Mouse (Mus musculus): Measurements from ENCODE around the gene Arnt2. TPM values are rescaled to one million over a fixed set of nuclear protein-coding genes. Genes with fewer than 3 reads are reported as not detected.

Arnt2 gene
- polyA plus RNA-seq, 1 experiment from 2014 or later: 2.3 TPM

DNA sequence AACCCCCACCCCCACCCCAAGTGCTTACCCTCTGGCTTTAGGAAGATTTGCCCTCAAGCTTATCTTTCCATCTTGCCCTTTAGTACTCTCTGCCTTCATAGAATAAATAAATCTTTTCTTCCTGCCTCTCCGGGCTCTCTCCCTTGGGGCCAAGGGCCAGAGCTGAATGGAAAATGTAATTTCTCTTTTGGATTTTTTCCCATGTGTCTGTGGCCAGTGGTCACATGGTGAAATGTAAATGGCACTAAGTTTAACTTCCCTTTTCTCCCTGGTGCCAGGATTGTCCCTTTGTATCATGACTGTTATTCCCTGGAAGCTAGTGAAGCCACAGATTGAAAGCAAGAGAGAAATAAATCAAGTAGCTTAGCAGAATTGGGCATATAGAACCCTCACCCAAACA is 153.7 kb downstream of the Arnt2 start:
- Histone ChIP-seq H3K4me1 (ENCODE audit: control insufficient read depth in 2 of 2, insufficient read depth in 2 of 2, low read length in 2 of 2) (no peaks in the 10 kb centered on the region; a peak in 1 of 4 replicates), H3K4me2 (ENCODE audit: low read length) (no peak overlapping the region), H3K9me3 (ENCODE audit: control insufficient read depth, low read length) (no peaks in the 10 kb centered on the region), H3K36me3 (ENCODE audit: control insufficient read depth, insufficient read depth, low read length) (no peaks in the 10 kb centered on the region), H3K27me3 (ENCODE audit: control insufficient read depth, insufficient read depth, low read length) (no peaks in the 10 kb centered on the region), H3K27ac (replicated peaks in 1 of 2; ENCODE audit: control insufficient read depth in 1 of 2, insufficient read depth in 1 of 2, low read depth in 2 of 2, low read length in 2 of 2) (no peak overlapping the region), H3K4me3 (ENCODE audit: control insufficient read depth in 1 of 2, insufficient read depth in 1 of 2, low read depth in 1 of 2, low read length in 2 of 2) (no peak overlapping the region), H3K9ac (ENCODE audit: low read length) (no peak overlapping the region)
- 62% methylated on average over 1 of the region's 1 CpGs for WGBS
- ATAC-seq (ENCODE audit: insufficient number of reproducible peaks, insufficient read depth, low FRiP score, low read depth): no peak

DNA sequence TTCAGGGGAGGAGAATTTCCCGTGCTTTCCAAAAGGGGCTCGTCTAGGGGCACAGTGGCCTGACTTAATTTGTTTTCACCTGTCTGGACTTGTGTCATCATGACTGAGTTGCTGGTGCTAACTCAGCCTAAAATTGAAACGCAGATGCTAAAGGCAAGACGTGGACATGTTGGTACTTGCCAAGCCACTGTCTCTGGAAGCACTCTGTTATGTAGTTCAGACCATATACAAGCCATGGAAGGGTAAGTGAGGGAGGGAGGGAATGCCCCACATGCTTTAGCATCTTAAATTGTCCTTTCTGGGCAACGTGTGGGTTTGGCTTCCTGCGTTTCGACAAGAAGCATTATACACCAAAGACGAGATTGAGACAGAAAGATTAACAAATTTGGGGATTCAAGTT is 155.1 kb downstream of the Arnt2 start:
- no peaks in the 10 kb centered on the region for H3K27me3 ChIP-seq (ENCODE audit: control insufficient read depth, insufficient read depth, low read length)
- H3K36me3 ChIP-seq (ENCODE audit: control insufficient read depth, insufficient read depth, low read length): no peaks in the 10 kb centered on the region
- WGBS: 53% methylated on average over 8 of the region's 8 CpGs
- no peak overlapping the region for H3K4me2 ChIP-seq (ENCODE audit: low read length)
- no peak for ATAC-seq (ENCODE audit: insufficient number of reproducible peaks, insufficient read depth, low FRiP score, low read depth)
- H3K27ac ChIP-seq (replicated peaks in 1 of 2; ENCODE audit: control insufficient read depth in 1 of 2, insufficient read depth in 1 of 2, low read depth in 2 of 2, low read length in 2 of 2): no peak overlapping the region
- no peaks in the 10 kb centered on the region for H3K9me3 ChIP-seq (ENCODE audit: control insufficient read depth, low read length)
- H3K4me1 ChIP-seq (ENCODE audit: control insufficient read depth in 2 of 2, insufficient read depth in 2 of 2, low read length in 2 of 2): no peaks in the 10 kb centered on the region; a peak in 1 of 4 replicates
- H3K4me3 ChIP-seq (ENCODE audit: control insufficient read depth in 1 of 2, insufficient read depth in 1 of 2, low read depth in 1 of 2, low read length in 2 of 2): no peak overlapping the region
- H3K9ac ChIP-seq (ENCODE audit: low read length): no peak overlapping the region

DNA sequence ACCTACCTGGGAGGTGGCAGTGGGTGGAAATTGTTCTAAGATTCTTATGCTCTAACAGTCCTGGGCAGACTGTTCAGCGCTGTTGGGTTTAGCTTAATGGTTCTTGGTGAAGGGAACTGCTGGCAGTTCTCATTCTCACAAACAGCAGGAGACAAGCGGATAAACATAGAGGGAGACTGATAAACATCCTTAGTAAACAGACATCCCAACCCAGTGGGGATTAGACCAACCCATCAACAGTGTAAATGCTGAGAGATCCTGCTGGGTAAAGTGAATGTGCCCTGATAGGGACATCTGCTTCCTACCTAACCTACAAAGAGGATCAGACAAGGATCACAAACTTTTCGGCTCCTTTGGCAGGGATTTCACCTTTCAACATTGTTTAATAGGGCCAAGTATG is 155.7 kb downstream of the Arnt2 start:
- Histone ChIP-seq H3K36me3 (ENCODE audit: control insufficient read depth, insufficient read depth, low read length) (no peaks in the 10 kb centered on the region), H3K9ac (ENCODE audit: low read length) (no peak overlapping the region), H3K4me3 (ENCODE audit: control insufficient read depth in 1 of 2, insufficient read depth in 1 of 2, low read depth in 1 of 2, low read length in 2 of 2) (no peak overlapping the region), H3K27ac (replicated peaks in 1 of 2; ENCODE audit: control insufficient read depth in 1 of 2, insufficient read depth in 1 of 2, low read depth in 2 of 2, low read length in 2 of 2) (no peak overlapping the region), H3K27me3 (ENCODE audit: control insufficient read depth, insufficient read depth, low read length) (no peaks in the 10 kb centered on the region), H3K4me2 (ENCODE audit: low read length) (no peak overlapping the region), H3K9me3 (ENCODE audit: control insufficient read depth, low read length) (no peaks in the 10 kb centered on the region), H3K4me1 (ENCODE audit: control insufficient read depth in 2 of 2, insufficient read depth in 2 of 2, low read length in 2 of 2) (no peaks in the 10 kb centered on the region)
- WGBS: 30% methylated on average over 3 of the region's 3 CpGs
- ATAC-seq (ENCODE audit: insufficient number of reproducible peaks, insufficient read depth, low FRiP score, low read depth): no peak

DNA sequence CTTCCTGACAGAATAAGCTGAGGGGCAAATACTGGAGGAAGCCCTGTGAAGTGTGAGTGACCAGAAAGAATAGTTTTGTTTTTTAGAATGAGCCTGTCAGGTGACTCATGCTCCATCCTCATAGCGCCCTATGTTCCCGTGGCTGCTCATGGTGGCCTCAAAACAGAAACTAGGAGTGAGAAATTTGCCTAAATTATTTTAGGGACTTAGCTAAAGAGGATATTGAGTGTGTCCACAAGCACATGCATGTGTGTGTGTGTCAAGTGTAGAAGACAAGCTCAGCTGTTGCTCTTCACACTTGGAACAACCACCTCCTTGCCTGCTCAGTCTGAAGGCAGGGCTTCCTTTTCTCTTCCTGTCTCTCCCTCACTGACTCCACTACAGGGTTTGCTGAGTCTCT is 158.3 kb downstream of the Arnt2 start:
- Histone ChIP-seq H3K4me2 (ENCODE audit: low read length) (no peak overlapping the region), H3K4me3 (ENCODE audit: control insufficient read depth in 1 of 2, insufficient read depth in 1 of 2, low read depth in 1 of 2, low read length in 2 of 2) (no peak overlapping the region), H3K9ac (ENCODE audit: low read length) (no peak overlapping the region), H3K36me3 (ENCODE audit: control insufficient read depth, insufficient read depth, low read length) (no peaks in the 10 kb centered on the region), H3K27me3 (ENCODE audit: control insufficient read depth, insufficient read depth, low read length) (no peaks in the 10 kb centered on the region), H3K27ac (replicated peaks in 1 of 2; ENCODE audit: control insufficient read depth in 1 of 2, insufficient read depth in 1 of 2, low read depth in 2 of 2, low read length in 2 of 2) (no peak overlapping the region), H3K9me3 (ENCODE audit: control insufficient read depth, low read length) (no peaks in the 10 kb centered on the region), H3K4me1 (ENCODE audit: control insufficient read depth in 2 of 2, insufficient read depth in 2 of 2, low read length in 2 of 2) (peaks cover 3 to 5% of the 10 kb centered on the region in 2 experiments; a peak in 1 of 4 replicates)
- 88% methylated on average over 2 of the region's 2 CpGs for WGBS
- ATAC-seq (ENCODE audit: insufficient number of reproducible peaks, insufficient read depth, low FRiP score, low read depth): no peak

DNA sequence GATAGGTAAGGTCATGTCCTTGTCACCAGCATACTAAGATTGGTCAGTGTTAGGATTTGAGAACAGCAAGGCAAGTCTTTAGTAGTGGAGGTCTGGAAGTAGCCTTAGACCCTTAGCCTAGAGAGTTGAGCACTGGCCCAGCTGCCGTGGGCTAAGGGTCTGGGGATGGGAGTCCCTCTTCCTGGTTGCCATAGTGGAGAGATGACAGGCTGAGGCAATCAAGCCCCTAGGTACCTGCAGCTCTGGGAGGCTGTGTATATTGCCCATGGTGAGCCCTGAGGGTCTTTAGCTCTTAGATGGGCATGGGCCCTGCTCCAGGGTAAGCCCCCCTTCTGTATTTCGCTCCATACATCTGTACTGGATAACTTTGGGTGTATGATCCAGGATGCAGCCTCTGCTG is 159.2 kb downstream of the Arnt2 start:
- Histone ChIP-seq H3K27me3 (ENCODE audit: control insufficient read depth, insufficient read depth, low read length) (no peaks in the 10 kb centered on the region), H3K4me2 (ENCODE audit: low read length) (no peak overlapping the region), H3K9me3 (ENCODE audit: control insufficient read depth, low read length) (no peaks in the 10 kb centered on the region), H3K27ac (replicated peaks in 1 of 2; ENCODE audit: control insufficient read depth in 1 of 2, insufficient read depth in 1 of 2, low read depth in 2 of 2, low read length in 2 of 2) (no peak overlapping the region), H3K4me1 (ENCODE audit: control insufficient read depth in 2 of 2, insufficient read depth in 2 of 2, low read length in 2 of 2) (peaks cover 3 to 5% of the 10 kb centered on the region in 2 experiments; a peak in 1 of 4 replicates), H3K36me3 (ENCODE audit: control insufficient read depth, insufficient read depth, low read length) (no peaks in the 10 kb centered on the region), H3K9ac (ENCODE audit: low read length) (no peak overlapping the region), H3K4me3 (ENCODE audit: control insufficient read depth in 1 of 2, insufficient read depth in 1 of 2, low read depth in 1 of 2, low read length in 2 of 2) (no peak overlapping the region)
- no peak for ATAC-seq (ENCODE audit: insufficient number of reproducible peaks, insufficient read depth, low FRiP score, low read depth)
- 83% methylated on average over 2 of the region's 2 CpGs for WGBS

DNA sequence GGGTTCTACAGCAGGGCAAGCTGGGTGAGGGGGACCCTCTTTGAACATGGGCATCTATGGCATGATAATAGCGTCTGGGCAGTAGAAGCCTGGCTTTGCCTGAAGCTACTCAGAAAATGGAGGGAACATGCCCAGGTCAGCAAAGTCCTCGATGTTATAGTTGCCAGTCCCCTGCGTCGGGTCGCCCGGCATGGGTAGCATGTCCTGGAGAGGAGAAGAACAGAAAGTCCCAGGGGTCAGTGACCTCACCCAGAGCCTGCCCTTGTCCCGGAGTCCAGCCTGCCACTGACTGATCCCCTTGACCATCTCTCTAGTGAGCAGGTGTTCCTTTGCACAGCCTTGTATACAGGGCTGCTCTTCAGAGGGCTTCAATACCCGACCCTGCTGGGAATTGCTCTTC is 160.0 kb downstream of the Arnt2 start:
- no peak for ATAC-seq (ENCODE audit: insufficient number of reproducible peaks, insufficient read depth, low FRiP score, low read depth)
- no peak overlapping the region for H3K9ac ChIP-seq (ENCODE audit: low read length)
- H3K27me3 ChIP-seq (ENCODE audit: control insufficient read depth, insufficient read depth, low read length): no peaks in the 10 kb centered on the region
- no peaks in the 10 kb centered on the region for H3K36me3 ChIP-seq (ENCODE audit: control insufficient read depth, insufficient read depth, low read length)
- H3K4me1 ChIP-seq (ENCODE audit: control insufficient read depth in 2 of 2, insufficient read depth in 2 of 2, low read length in 2 of 2): peaks cover 3 to 5% of the 10 kb centered on the region in 2 experiments; a peak in 1 of 4 replicates
- no peak overlapping the region for H3K4me2 ChIP-seq (ENCODE audit: low read length)
- H3K4me3 ChIP-seq (ENCODE audit: control insufficient read depth in 1 of 2, insufficient read depth in 1 of 2, low read depth in 1 of 2, low read length in 2 of 2): no peak overlapping the region
- H3K27ac ChIP-seq (replicated peaks in 1 of 2; ENCODE audit: control insufficient read depth in 1 of 2, insufficient read depth in 1 of 2, low read depth in 2 of 2, low read length in 2 of 2): no peak overlapping the region
- WGBS: 86% methylated on average over 8 of the region's 8 CpGs
- no peaks in the 10 kb centered on the region for H3K9me3 ChIP-seq (ENCODE audit: control insufficient read depth, low read length)

DNA sequence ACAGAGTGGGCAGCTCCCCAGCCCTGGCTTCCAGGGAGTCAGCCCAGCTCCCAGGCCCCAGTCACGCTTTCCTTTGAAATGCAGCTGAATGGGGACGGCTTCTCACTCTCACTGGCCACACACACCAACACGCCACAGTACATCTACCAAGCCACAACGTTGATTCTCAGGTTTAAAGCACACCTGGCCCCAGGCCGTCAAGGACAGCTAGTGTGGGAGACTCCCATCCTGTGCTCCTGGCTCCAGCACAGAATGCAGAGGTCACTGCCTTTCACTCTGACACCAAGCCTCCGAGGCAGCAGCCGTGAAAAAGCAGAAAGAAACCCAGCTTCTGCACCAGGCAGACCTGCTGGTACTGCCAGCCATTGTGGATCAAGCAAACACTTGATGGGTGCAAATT is 160.6 kb downstream of the Arnt2 start:
- Histone ChIP-seq H3K27me3 (ENCODE audit: control insufficient read depth, insufficient read depth, low read length) (no peaks in the 10 kb centered on the region), H3K36me3 (ENCODE audit: control insufficient read depth, insufficient read depth, low read length) (no peaks in the 10 kb centered on the region), H3K27ac (replicated peaks in 1 of 2; ENCODE audit: control insufficient read depth in 1 of 2, insufficient read depth in 1 of 2, low read depth in 2 of 2, low read length in 2 of 2) (no peak overlapping the region), H3K4me1 (ENCODE audit: control insufficient read depth in 2 of 2, insufficient read depth in 2 of 2, low read length in 2 of 2) (peaks cover 3 to 5% of the 10 kb centered on the region in 2 experiments; a peak in 1 of 4 replicates), H3K9ac (ENCODE audit: low read length) (no peak overlapping the region), H3K9me3 (ENCODE audit: control insufficient read depth, low read length) (no peaks in the 10 kb centered on the region), H3K4me2 (ENCODE audit: low read length) (no peak overlapping the region), H3K4me3 (ENCODE audit: control insufficient read depth in 1 of 2, insufficient read depth in 1 of 2, low read depth in 1 of 2, low read length in 2 of 2) (no peak overlapping the region)
- no peak for ATAC-seq (ENCODE audit: insufficient number of reproducible peaks, insufficient read depth, low FRiP score, low read depth)
- 55% methylated on average over 7 of the region's 7 CpGs for WGBS

DNA sequence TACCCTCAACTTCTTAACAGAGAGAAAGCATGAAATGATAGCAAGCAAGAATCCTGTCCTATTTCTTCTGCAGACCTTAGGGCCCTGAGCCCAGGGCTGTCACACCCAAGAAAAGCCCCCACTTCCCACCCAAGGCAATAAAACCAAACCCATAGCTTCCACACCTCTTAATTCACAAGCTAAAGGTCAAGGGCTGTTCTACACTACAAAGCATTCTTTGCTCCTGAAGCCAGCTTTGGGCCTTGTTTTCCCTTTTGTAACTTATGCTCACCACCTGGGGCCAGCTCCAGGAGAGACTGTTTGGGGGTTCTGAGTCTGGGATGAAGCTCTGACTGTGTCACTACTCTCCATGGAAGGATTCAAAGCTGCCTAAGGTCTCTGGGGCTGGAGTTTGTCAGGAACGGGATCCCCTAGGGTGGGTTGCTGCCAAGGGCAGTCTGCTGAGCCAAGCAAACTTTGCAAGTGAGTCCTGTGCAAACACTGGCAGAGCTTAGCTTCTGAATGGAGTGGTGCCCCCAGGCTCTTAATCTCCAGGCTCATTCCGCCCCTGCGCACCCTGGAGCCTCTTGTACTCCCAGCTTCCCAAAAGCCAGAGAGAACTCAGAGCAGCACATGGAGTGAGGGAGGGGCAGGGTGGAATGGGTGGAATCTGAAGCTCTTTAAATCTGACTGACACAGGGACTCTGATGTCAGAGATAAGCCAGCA is 161.9 kb downstream of the Arnt2 start:
- Histone ChIP-seq H3K36me3 (ENCODE audit: control insufficient read depth, insufficient read depth, low read length) (no peaks in the 10 kb centered on the region), H3K9ac (ENCODE audit: low read length) (no peak overlapping the region), H3K27me3 (ENCODE audit: control insufficient read depth, insufficient read depth, low read length) (no peaks in the 10 kb centered on the region), H3K27ac (replicated peaks in 1 of 2; ENCODE audit: control insufficient read depth in 1 of 2, insufficient read depth in 1 of 2, low read depth in 2 of 2, low read length in 2 of 2) (no peak overlapping the region), H3K4me2 (ENCODE audit: low read length) (no peak overlapping the region), H3K4me1 (ENCODE audit: control insufficient read depth in 2 of 2, insufficient read depth in 2 of 2, low read length in 2 of 2) (peaks cover 3 to 5% of the 10 kb centered on the region in 2 experiments; a peak in 1 of 4 replicates), H3K9me3 (ENCODE audit: control insufficient read depth, low read length) (no peaks in the 10 kb centered on the region), H3K4me3 (ENCODE audit: control insufficient read depth in 1 of 2, insufficient read depth in 1 of 2, low read depth in 1 of 2, low read length in 2 of 2) (no peak overlapping the region)
- no peak for ATAC-seq (ENCODE audit: insufficient number of reproducible peaks, insufficient read depth, low FRiP score, low read depth)
- WGBS: 34% methylated on average over 3 of the region's 3 CpGs
